Mouse (Mus musculus) gastrocnemius, postnatal 4 days (tissue): ENCODE results near the gene Chst10. TPM values are rescaled to one million over a fixed set of nuclear protein-coding genes. Genes with fewer than 3 reads are reported as not detected.
A peak's percentile ranks its signal among the peaks of the same experiment; 100 is the strongest.

Experiments used
- DNase-seq, 2 experiments: peaks; one replicate each; pipeline ENCODE4 v3.0.0; 2021 to 2022; ENCODE audit warnings: low spot score in 2 of 2, mixed read lengths in 2 of 2
- total RNA-seq, 2 experiments: library from RNA; stranded (reverse); gene quantifications; 2 replicates each; pipeline ENCODE4 v1.2.3; 2021

Gene Chst10
- total RNA-seq, 2 experiments from 2014 or later: 1.6 to 1.7 TPM

DNA sequence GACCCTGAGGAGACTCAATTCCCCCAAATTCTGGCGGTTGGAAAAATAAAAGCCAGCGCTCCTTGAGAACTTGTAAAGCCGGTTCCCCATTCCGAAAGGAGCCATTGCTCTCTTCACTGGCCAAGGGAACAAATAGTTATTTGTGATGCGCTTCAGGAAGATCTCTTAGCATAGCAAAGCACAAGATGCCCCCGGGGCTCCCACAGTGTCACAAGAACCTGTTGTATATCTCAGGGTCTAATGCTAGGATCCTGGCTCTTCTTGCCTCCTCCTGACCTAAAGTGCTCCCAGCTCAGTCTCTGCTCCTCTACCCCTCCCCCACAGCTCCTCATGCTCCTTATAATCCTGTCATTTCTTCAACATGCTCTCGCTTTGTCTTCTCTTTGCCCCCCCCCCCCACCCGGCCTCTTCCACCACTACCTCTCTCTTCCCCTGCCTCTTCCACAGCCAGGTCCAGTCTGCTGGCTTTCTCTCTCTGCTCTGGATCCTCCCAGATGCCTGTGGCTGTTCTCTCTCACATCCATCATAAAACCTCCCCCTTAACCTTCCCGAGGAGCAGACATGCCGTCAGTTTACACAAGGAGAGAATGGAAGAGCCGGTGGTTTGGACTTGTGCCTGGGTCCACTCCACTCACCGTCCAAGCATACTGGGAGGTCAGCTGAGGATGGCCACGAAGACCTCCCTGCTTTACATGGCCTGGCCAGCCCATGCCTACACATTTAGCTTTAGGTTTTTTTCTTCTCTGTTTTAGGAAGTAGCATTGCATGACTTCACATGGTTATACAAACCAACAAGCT, 28.4 kb downstream of the Chst10 start:
- DNase-seq: no peak

DNA sequence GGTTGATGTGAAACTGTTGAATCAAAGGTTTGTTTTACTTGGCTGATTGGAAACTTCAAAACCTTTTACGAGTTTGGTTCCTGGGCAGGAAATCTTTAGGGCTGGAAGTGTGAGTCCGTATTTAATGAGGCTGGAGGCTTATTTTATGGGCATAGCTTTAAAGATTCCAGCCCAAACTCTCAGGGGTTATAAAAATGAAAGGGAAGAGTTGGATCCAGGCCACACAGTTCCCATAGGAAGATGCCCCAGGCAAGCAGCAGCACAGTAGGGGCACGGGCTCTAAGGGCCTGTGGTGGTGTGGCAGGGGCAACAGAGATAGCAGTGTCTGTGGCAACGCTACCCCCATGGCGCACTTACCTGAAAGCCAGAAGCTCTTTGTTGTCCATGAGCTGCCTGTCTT, 31.7 kb downstream of the Chst10 start:
- DNase-seq: no peak

DNA sequence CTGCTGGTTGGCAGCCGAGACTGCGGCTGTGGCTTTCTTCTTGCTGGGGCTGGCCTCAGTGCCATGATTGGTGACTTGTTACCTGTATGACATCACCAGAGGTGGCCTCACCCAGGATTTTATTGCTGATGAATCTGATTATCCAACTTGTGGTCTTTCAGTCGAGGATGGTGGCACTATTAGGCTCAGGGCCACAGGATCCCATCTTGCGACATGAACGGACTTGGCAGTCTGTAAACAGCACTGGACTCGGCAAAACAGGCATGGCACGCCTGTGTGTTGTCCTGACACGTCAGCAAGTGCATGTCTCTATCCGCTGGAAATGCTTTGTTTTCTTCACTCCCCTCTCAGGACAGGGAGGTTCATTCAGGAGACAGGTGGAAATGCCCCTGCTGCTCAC, 33.6 kb downstream of the Chst10 start:
- DNase-seq: no peak

DNA sequence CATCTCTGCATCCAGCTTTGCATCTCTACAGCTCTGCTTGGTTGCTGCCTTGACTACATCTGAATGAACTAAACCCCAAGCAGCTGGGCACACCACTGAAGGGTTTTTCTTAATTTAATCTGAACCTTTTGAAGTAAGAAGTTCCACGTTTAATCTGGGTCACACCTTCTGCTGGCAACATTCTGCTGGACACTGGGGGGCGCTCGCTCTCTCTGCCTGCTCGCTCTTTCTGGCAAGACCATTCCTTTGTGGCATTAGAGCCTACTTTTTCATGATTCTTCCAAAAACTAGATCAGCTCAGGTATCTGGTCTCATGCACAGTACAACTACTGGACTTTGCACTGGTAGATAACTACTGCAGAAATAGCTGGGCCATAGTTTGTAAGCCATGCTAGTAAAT, 35.7 kb downstream of the Chst10 start:
- DNase-seq: no peak

DNA sequence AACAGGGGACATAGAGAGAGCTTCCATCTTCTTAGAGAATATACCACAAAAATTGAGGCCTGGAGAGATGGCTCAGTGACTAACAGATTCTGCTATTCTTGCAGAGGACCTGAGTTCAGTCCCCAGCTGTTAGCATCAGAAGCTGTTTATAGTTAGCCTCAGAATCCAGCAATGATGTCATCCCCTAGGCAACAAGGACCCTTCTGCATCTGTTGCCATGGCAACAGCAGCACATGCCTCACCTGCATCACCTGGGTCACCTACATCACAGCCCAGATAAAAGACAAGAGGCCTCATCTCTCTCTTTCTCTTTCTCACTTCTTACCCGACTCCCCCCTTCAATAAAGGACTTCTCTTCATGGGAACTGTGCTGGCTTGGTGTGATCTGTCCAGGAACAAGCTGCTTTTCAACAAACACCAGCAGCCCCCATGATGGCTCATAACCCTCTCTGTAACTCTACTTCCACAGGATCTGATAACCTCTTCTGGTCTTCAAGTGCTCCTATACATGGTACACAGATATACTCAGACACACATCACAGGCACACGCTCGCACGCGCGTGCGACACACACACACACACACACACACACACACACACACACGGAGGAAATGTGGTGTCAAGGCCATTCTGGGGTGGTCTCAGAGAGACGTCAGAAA, 37.0 kb downstream of the Chst10 start:
- no peak for DNase-seq

DNA sequence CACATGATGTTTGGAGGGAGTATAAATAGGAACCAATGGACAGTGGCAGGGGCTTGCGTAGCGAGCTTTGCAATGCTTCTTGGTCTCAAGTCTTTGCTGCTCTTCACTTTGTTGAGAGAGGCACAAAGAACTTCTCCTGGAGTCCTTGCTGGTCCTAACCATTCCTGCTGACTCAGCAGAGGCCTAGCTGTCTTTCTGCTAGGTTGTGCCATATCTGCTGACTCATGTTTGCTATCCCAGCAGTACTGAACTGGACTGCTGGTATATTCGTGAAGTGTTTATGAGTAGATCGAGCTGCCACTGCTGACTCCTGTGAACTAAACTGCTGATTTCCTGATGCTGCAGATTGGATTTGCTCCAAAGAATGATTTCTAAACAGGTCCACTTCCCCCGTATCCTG, 37.8 kb downstream of the Chst10 start:
- no peak for DNase-seq

DNA sequence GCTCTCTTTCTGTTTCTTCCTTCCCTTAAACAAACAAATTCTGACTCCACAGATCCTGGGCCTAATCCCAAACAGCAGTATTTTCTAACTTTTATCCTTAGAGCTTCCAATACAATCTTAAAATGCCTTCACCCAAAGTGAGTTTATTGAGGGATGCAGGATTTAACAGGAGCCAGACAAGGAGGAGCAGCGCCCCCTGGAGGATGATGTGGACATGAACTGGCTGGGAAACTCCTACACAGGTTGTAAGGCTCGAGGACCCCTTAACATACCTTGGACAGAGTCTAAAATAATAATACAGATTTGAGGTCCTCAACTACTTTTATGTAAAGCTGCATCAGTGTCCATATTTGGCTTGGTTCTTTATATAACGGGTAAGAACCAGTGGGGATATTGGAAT, 41.8 kb downstream of the Chst10 start:
- peak in 1 of 2 experiments; percentile 52 for DNase-seq

DNA sequence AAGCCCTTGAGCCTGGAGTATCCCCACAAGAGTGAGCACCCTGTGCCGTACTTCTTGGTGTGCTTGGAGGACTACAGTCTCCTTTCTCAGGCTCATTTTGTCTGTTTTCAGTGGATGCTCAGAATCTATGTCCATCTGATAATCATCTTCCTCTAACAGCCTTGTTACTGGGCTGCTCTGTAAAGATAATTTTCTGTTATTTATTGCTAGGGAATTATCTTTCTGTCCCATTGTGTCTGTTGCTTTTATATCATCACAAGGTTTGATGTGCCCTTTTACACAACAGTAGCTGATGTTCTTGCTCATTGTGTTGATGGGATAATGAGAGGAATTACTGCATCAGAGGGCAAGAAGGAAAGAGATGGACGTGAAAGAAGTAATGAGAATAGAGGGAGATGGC, 45.7 kb downstream of the Chst10 start:
- no peak for DNase-seq

DNA sequence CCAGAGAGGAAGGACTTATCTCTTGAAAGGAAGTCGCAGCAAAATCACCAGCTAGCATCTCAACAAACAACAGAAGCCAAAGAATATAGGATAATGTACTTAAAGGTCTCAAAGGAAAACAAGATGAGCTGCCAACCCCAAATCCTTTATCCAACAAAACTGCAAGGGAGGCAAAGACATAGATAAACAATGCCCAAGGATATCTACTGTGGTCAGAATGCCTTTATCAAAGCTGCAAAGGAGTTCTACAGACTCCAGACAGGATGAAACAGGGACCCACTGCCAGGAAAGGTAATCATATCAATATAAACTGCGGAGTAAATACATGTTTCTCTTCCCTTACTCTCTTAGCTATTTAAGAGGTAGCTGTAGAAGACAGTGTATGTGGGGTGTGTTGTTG, 47.3 kb downstream of the Chst10 start:
- DNase-seq: no peak

DNA sequence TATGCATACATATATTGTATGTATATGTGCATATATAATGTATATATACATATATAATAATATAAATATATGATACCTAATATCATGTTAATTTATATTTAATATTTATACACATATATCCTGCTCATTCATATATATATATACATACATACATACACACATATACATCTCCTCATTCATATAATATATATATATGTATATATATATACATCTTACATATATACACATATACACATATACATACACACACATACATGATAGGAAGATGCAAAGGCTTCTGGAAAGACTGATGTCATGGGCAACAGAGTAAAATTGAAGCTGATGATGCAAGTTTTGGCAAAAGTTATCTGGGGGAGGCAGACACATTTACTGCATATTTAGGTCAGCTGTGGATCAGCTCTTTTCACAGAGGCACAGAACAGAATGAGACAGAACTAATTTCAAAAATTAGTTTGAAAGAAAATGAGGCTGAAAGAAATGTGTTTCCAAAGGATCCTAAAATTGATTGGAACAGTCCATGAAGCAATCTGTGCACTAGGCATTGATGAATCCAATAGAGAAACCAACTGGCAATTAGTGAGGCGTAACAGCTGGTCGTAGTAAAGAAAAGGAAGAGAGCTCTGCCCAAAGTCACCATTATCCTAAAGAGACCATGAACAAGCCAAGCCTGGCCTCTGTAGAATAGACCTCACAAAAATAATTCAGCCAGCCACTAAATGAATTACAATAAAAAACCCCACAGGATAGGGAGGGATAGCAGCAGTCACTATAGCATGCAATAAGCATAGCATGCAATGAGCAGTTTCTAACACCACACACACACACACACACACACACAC, 49.3 kb downstream of the Chst10 start:
- DNase-seq: no peak

DNA sequence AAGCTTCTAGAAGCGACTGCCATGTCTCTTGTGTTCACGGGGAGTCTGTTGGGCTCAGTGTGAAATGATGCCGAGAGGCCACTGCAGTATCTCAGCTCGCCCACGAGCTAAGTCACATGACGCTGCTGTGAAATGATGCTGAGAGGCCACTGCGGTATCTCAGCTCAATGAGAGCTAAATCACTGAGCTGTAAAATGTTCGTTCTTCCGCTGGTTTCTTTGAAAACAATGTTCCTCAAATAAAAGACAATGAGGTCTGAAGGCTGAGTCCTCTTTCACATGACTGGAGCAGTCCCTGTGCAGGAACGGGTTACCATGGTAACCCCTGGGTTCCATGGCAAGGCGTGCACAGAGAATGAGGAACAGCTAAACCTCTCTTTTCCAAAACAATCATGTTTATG, 50.0 kb downstream of the Chst10 start:
- DNase-seq: no peak

DNA sequence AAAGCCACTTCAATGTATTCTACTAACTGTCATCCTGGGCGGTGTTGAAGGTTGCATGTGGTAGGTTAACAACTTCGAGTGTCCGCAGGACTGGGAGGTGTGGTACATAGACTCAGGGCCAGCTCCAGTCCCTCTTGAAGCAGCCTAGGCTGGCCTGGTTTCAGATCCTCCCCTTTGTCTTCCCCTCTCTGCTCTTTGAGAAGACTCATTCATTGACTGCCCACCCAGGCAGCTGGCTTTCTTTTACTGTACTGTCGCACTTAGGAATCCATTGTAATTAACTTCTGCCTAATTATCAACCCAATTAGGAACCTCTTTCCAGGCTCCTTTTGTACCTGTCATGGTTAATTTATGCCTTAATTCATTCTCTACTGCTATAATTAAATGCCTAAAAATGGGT, 54.7 kb downstream of the Chst10 start:
- DNase-seq: no peak

DNA sequence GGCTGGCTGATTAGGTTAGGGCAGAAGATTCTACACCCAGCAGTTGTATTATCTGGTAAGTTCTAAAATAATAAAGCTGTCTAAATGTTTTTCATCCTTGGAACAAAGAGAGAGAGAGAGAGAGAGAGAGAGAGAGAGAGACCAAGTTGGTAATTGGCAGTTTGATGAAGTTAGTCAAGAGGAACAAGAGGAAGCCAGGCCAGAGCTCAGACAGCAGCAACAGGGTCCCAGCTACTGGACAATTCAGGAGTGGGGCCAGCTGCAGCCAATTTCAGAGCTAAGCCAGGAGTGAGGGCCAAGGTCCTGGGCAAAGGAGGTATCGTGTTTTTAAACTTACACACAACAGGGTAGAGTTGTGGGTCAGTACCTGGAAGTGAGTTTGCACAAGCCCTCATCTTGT, 55.1 kb downstream of the Chst10 start:
- DNase-seq: no peak

DNA sequence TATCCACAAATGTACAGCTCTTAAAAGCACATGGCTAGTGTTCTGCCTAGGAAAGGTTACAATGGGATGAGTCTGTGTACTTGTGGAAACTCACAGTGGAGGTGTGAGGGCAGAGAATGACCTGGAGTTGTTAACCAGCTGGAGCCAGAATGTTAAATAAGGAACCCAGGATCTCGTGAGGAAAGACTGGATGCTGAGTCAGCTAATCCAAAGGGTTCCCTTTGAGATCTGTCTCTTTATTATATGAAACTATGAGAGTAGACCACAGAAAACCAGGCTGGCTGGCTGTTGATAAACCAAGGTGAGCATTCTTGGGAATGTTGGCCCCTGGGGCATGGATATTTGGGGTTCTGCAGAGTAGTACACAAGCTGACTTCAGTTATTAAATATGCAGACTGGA, 58.0 kb downstream of the Chst10 start:
- no peak for DNase-seq

DNA sequence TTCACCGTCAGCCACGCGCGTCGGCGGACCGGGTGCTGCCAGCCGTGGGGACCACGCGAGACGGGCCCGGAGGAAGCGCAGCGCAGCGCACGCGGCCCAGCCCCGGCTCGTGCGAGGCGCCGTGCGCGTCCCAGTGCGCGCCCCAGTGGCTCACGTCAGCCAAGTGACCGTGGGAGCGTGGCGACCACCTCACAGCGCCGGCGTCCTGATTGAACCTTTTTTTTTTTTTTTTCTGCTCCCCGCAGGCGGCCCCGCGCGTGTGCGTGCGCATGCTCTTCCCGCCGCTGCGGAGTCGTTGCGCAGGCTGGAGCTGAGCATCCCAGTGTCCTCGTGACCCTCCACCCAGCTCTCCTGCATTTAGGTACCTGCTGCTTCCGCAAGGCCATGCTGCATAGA, 61.5 kb downstream of the Chst10 start, which contains the start of gene Lonrf2:
Gene Lonrf2, minus strand, starts transcription at position 235 of the 396 bp plus-strand sequence.
- no peak for DNase-seq

DNA sequence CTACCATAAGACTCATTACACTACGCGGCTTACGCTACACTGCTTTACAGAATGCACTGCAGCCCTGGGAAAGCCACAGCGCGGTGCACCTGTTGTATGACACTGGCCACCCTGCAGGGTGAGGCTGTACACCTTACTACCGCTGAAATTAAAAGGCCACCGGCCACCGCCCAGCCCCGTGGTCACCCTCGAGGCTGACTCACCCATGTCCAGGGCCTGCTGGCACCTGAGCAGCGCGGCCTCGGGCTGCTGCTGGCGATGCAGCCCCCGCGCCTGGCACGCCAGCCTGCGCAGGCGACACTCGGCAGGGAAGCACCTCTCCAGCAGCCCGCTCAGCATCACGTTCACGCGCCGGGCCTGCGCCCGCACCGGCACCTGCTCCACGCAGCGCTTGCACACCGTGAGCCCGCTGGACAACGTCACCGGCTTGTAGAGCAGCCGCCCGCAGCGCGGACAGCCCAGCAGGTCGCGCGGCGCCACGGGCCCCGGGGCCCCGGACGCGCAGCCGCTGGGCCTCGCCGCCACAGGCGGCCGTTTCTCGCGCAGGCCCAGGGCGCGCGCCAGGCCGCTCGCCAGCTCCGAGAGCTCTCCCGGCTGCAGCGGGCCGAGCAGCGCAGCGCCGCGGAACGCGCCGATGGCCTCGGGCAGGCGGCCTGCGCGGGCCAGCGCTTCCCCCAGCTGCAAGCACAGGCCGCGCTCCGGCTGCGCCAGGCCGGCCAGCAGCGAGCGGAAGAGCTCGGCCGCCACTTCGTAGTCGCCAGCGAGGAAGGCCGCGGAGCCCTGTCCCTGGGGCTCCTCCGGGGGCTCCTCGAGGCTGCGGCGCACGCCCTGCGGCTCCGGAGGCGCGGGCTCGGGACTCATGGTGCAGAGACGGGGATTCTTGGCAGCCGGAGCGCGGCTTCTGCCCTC, 62.1 kb downstream of the Chst10 start:
- DNase-seq: peak; percentile 17 to 44

DNA sequence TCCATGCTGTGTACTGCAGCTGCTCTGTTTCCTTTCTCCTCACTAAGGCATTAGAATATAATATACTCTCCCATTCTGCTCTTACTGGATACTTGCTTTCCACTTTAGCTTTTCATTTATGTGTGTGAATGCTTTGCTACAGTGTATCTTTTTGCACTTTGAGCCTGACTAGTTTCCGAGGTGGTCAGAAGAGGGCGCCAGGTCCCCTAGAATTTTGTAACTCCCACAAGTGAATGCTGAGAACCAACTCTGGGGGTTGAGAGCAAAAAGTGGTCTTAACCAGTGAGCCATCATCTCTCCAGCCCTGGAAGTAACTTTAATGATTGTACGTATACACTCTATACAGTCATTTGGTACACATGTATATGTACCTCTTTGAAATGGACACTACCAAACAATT, 63.1 kb downstream of the Chst10 start:
- DNase-seq: peak in 1 of 2 experiments; percentile 21

DNA sequence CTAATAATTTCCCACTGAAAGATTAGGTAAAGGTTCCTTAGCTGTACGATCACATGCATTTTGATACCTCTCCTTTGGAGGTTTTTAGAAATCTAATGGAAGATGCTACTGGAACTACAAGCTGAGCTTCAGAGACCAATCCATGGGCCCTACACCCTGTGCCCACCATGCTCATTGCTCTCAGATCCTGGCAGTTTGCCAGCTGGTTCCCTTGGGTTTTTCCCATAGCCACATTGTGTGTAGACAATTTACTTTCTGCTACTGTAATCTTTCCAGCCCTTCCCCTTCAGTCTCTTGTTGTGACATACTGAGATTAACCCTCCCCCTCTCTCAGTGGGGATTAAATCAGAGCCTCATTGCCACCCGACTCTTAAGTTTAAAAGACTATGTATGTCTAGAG, 73.0 kb downstream of the Chst10 start:
- DNase-seq: no peak

DNA sequence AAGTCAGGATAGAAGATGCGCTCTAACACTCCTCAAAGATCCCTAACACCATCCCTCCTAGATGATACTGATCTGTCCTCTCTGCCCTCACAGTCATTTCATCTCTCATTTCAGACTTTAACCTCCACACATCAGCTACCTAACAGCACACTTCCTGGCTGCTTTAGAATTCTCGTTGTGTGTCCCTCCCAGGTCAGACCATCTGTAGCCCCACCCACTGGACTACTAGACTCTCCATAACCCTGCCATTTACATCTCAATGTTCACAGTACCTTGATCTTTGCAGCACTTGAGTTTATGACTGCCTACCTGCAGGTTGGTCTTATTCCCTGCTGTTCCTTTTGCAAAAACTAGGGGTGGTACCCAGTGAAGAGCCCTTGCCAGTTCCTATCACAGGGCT, 74.1 kb downstream of the Chst10 start:
- DNase-seq: no peak

DNA sequence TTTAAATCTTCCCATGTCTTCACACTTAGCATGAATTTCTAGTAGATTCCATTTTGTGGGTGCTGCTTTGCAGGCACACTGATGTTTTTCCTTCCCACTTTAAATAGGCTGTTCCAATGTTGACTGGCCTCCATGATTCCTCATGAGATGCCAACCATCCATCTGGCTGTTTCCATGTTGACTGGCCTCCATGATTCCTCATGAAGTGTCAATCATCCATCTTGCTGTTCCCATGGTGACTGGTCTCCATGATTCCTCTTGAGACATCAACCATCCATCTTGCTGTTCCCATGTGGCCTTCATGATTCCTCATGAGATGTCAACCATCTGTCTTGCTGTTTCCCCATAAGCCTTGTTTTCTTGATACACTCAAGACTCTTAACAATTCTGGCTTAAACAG, 78.3 kb downstream of the Chst10 start:
- no peak for DNase-seq

DNA sequence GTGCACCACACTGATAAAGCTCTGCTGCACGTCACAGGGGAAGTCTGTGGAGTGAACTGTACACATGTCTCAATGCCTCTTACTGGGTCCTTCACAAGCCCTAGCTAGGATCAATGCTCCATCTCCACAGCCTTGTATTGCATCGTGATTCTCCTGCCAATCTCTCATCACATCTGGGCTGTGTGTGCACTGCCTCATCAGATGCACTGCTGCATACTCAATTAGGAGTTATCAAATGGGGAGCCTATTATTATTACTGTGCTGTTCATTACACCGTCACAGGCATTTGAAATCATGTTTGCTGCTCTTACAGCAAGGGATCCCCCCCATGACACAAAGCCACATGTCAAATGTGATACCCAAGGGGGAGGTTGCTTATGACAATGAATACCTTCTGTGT, 80.3 kb downstream of the Chst10 start:
- no peak for DNase-seq
